Mouse (Mus musculus): ENCODE measurements around the gene Lipo2. TPM values are rescaled to one million over a fixed set of nuclear protein-coding genes. Genes with fewer than 3 reads are reported as not detected.
"Not testable (repeated sequence)": the region's sequence is repeated elsewhere in the genome, so short reads cannot be mapped to it uniquely, and the experiment has no call there.

Lipo2 gene
- polyA plus RNA-seq (2017; shearing (Covaris generic)) = not detected

- ATAC-seq = not testable (repeated sequence)
Observed at GRCm38 (mm10) chr19:33751259-33751658, at the start of gene Lipo2. Gene Lipo2, minus strand, starts transcription at chr19:33751359.

DNA sequence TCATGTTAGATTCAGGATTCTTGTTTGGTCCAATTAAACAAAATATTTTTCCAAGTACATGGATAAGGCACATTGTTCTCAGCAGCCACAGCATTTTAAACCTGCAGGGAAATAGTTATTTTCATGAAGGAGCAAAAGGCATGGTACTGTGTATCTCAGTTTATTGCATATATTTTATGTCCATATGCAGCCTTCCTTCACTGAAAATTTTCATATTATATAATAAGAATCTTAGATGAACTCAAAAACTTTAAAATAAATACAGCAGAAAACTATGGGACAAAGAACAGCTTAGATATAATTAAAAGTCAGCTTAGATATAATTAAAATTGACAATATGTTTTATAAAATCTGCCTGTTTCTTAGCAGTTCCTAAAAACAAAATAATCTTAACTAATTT, 36.2 kb upstream of the Lipo2 start, which contains the start of gene Lipo1:
TSS of gene Lipo1 (minus strand) at position 101 of the 400 bp plus-strand sequence.
- not testable (repeated sequence) for ATAC-seq

DNA sequence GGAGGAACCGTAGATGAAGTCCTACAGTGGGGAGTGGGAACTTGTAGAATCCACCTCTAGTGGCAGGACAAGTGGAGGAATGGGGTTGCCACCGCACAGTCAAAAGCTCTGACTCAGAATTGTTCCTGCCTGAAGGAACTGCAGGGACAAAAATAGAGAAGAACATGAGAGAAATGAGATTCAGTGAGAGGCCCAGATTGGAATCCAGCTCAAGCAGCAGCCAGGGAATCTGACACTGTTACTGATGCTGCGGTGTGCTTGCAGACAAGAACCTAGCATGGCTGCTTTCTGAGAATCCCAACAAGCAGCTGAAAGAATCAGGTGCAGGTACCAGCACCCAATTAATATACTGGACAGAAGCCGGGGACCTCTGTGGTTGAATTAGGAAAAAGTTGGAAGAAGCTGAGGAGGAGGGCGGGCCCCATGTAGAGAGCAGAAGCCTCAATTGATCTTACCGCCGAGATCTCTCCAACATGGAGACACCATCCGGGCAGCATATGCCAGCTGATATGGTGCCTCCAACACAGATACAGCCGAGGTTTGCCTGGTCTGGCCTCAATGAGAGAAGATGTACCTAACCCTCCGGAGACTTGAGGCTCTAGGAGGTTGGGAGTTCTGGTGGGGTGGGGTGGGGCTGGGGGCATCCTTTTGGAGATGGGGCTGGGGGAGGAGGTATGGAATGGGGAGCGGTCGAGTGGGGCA, 35.6 kb upstream of the Lipo2 start:
- ATAC-seq = no peak

DNA sequence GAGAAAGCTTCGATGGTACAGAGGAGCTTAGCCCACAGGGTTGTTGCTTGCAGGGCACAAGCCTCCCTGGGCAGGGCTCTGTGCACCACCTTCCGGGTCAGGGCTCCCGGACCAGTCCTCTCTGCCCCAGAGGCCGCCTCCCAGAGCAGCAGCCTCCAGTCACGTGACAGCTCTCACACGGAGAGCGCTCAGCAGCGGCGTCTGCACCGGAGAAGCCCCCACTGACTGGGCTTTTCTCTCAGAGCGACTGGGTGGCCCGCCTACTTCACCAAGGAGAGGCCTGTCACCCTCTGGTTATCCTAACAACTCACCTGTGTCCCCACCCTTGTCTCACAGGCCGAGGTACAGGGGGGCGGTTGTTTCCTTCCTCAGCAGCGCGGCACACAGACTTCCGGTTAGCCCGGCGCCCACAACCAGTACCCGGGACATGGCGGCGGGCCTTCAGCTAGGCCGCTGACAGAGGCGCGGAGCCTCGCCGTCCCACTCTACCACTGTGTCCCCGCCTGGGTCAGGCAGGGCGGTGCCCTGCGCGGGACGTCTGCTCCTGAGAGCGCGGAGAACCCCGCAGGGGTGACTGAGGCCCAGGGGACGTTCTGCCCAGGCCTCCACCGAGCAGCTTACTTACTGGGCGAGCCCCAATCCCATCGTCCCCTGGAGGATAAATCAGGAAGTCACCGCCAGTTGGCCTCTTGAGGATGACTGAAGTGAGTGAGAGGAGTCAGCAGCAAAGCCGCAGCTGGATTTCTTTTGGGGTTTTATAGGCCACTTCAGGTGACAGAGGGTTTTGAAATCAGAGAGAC, 10.3 kb upstream of the Lipo2 start, which contains the start of gene Lipo3:
TSS of gene Lipo3 (minus strand) at position 665 of the 800 bp plus-strand sequence.
- peak; percentile 73 for ATAC-seq

Other genes with a start within 250 kb of the Lipo2 start
- not detected for gene Lipo4, start 233.6 kb downstream of the Lipo2 start, polyA plus RNA-seq (2017; shearing (Covaris generic))
- gene Gm8978, start 126.1 kb downstream of the Lipo2 start, polyA plus RNA-seq (2017; shearing (Covaris generic)) = not detected
- 1 to 10 TPM; 5.9 to 7.7 TPM for gene Lipo3, start 10.6 kb upstream of the Lipo2 start, polyA plus RNA-seq (2017; shearing (Covaris generic))
- gene Lipo1, start 36.1 kb upstream of the Lipo2 start, polyA plus RNA-seq (2017; shearing (Covaris generic)) = not detected
- gene Lipf, start 209.8 kb upstream of the Lipo2 start, polyA plus RNA-seq (2017; shearing (Covaris generic)) = not detected

All from activated CD4-positive, CD25-positive, alpha-beta regulatory T cell, adult 4 months (primary cell).